Mouse (Mus musculus) liver, postnatal 0 days (tissue): ENCODE data around the gene Efr3b. TPM values are rescaled to one million over a fixed set of nuclear protein-coding genes. Genes with fewer than 3 reads are reported as not detected.
"Not testable (repeated sequence)": the region's sequence is repeated elsewhere in the genome, so short reads cannot be mapped to it uniquely, and the experiment has no call there.

Source experiments
- ATAC-seq: fragments of 200-750 bp; cut with Nextera tagmentation; 2 replicates; pipeline ENCODE4 v1.8.0; 2017; ENCODE audit warnings: mild to moderate bottlenecking, moderate library complexity
- DNase-seq: peaks from one replicate; pipeline ENCODE4 v3.0.0-alpha.2; 2016
- H3K27ac ChIP-seq: fragments of 300-500 bp; sonication (generic); 2 replicates; pipeline ENCODE4 v1.5.1; 2014; ENCODE audit warnings: antibody characterized with exemption, moderate library complexity, mild to moderate bottlenecking, low read depth
- H3K27me3 ChIP-seq: fragments of 300-500 bp; sonication (generic); 2 replicates; pipeline ENCODE4 v1.6.1; 2014; ENCODE audit warnings: low read length, control low read depth, mixed read lengths; ENCODE audit not compliant: insufficient read depth
- H3K36me3 ChIP-seq: fragments of 300-500 bp; sonication (generic); replicated peaks from 2 replicates; pipeline ENCODE4 v1.6.1; 2014; ENCODE audit warnings: mild to moderate bottlenecking, control low read depth, low read length, moderate library complexity, mixed read lengths; ENCODE audit not compliant: insufficient read depth
- H3K4me1 ChIP-seq: fragments of 300-500 bp; sonication (generic); 2 replicates; pipeline ENCODE4 v1.6.1; 2014; ENCODE audit warnings: antibody characterized with exemption, mild to moderate bottlenecking, control low read depth; ENCODE audit not compliant: insufficient read depth
- H3K4me2 ChIP-seq: fragments of 300-500 bp; sonication (generic); 2 replicates; pipeline ENCODE4 v1.6.1; 2014; ENCODE audit warnings: low read depth, mild to moderate bottlenecking, low read length, moderate library complexity, mixed read lengths
- H3K4me3 ChIP-seq: fragments of 300-500 bp; sonication (generic); 2 replicates; pipeline ENCODE4 v1.5.1; 2014; ENCODE audit warnings: low read depth, low read length
- H3K9ac ChIP-seq: fragments of 300-500 bp; sonication (generic); replicated peaks from 2 replicates; pipeline ENCODE4 v1.6.1; 2014; ENCODE audit warnings: mild to moderate bottlenecking, moderate library complexity
- H3K9me3 ChIP-seq: fragments of 300-500 bp; sonication (generic); 2 replicates; pipeline ENCODE4 v1.6.1; 2016; ENCODE audit warnings: mild to moderate bottlenecking, control low read depth, low read length, mixed read lengths
- CTCF ChIP-seq: sonication (generic); IDR thresholded peaks from 2 replicates; pipeline ENCODE4 v1.5.1; 2016; ENCODE audit warnings: antibody characterized with exemption, low read depth
- EP300 ChIP-seq: IDR thresholded peaks from 2 replicates; pipeline ENCODE4 v1.6.1; 2016; ENCODE audit warnings: antibody characterized with exemption, low read depth, mild to moderate bottlenecking
- WGBS: fragments of 180-500 bp; shearing (Covaris S2); extraction: QIAGEN DNeasy Blood & Tissue Kit; methylation state at CpG from one replicate; pipeline ENCODE4 v1.1.7; 2014; ENCODE audit not compliant: insufficient replicate concordance; 5-methylcytosine and 5-hydroxymethylcytosine counted together
- polyA plus RNA-seq: library from polyadenylated mRNA; unstranded; fragments of >200 nt; fragmentation: Nextera tagmentation; extraction: Ambion mirVana; gene quantifications from 2 replicates; pipeline ENCODE4 v1.2.1, GENCODE M21; 2015

Efr3b gene
- polyA plus RNA-seq, 1 experiment from 2014 or later: 0.05 TPM

DNA sequence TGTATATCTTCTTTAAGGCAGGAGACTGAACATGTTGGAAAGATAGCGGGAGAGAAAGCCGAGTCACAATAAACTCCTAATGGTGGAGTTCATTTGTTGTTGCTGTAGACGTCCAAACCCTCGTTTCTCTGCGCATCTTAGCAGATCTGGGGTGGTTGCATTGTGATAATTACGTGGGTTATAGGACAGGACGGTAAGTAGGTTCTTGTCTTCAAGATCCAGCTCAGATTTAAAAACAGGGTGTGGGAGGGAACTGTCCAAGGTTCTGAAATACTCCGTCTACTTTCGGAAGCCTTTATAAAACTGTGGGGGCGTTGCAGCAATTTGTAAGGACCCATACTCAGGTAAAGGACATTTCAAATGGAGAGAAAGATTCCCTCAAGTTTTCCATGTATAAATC lies 83.3 kb downstream of the Efr3b start:
- H3K27ac ChIP-seq: no peak overlapping the region
- no peak for ATAC-seq
- no peak for TF ChIP-seq CTCF
- no peak for TF ChIP-seq EP300
- peaks cover 8% of the 10 kb centered on the region for H3K4me1 ChIP-seq
- H3K4me3 ChIP-seq: no peak overlapping the region
- H3K9ac ChIP-seq: no peak overlapping the region
- H3K27me3 ChIP-seq: peaks cover 8% of the 10 kb centered on the region; the same call in 1 of the 2 replicates
- H3K9me3 ChIP-seq: no peaks in the 10 kb centered on the region
- 28% methylated on average over 10 of the region's 10 CpGs for WGBS
- no peak overlapping the region for H3K4me2 ChIP-seq
- no peaks in the 10 kb centered on the region for H3K36me3 ChIP-seq
- no peak for DNase-seq

DNA sequence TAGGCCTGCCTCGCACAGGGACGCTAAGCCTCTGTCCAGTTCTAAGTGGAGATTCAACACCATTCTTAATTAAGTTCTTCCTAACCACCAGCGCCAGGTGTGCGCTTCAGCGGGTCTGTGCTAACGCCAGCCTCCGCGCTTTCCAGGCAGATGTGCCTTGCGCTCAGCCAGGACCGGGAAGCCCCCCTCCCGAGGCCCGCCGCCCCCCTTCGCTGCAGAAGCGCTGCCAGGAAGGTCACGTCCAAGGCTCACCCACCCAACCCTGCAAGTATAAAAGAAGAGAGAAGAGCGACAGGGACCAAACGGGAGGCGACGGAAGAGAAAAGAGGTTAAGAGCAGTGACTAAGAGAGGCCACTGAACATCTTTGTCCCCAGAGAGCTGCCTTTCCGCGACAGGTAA lies 84.1 kb downstream of the Efr3b start, which contains the start of gene Pomc:
Gene Pomc (plus strand): TSS at position 301 of the 400 bp plus-strand sequence.
- H3K4me2 ChIP-seq: no peak within 1 kb of the TSS
- peaks cover 8% of the 10 kb centered on the region; the same call in 1 of the 2 replicates for H3K27me3 ChIP-seq
- WGBS: 24% methylated on average over 21 of the region's 22 CpGs
- H3K9me3 ChIP-seq: no peaks in the 10 kb centered on the region
- no peaks in the 10 kb centered on the region for H3K36me3 ChIP-seq
- no peak within 1 kb of the TSS for H3K27ac ChIP-seq
- TF ChIP-seq EP300: no peak
- no peak for TF ChIP-seq CTCF
- ATAC-seq (no peak), DNase-seq (no peak)
- H3K4me1 ChIP-seq: peaks cover 1% of the 10 kb centered on the region
- no peak within 1 kb of the TSS for H3K9ac ChIP-seq
- no peak within 1 kb of the TSS for H3K4me3 ChIP-seq

DNA sequence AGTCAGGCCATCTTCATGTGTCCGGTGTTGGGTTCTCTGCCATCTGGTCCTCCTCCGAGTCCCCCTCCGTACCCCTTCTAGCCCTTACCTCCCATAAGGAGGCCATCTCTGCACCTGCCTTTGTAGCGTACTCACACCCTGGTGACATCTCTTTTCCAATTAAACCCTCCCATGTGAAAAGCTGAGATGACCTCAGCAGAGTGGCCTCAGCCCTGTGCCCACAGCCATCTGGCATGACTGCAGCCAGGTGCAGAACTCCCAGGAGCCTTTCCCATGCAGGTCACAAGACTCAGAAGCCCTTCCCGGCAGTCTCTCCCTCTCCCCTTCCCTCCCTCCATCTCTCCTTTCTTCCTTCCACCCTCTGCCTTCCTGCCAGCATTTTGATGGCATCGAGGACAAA lies 91.2 kb downstream of the Efr3b start:
- TF ChIP-seq CTCF: no peak
- no peak for TF ChIP-seq EP300
- H3K27me3 ChIP-seq: no peaks in the 10 kb centered on the region
- no peak overlapping the region for H3K9ac ChIP-seq
- DNase-seq: no peak
- H3K36me3 ChIP-seq: no peaks in the 10 kb centered on the region
- H3K4me2 ChIP-seq: no peak overlapping the region
- 74% methylated on average over 6 of the region's 6 CpGs for WGBS
- H3K4me3 ChIP-seq: no peak overlapping the region
- no peak for ATAC-seq
- no peaks in the 10 kb centered on the region for H3K9me3 ChIP-seq
- H3K27ac ChIP-seq: no peak overlapping the region
- no peaks in the 10 kb centered on the region for H3K4me1 ChIP-seq

DNA sequence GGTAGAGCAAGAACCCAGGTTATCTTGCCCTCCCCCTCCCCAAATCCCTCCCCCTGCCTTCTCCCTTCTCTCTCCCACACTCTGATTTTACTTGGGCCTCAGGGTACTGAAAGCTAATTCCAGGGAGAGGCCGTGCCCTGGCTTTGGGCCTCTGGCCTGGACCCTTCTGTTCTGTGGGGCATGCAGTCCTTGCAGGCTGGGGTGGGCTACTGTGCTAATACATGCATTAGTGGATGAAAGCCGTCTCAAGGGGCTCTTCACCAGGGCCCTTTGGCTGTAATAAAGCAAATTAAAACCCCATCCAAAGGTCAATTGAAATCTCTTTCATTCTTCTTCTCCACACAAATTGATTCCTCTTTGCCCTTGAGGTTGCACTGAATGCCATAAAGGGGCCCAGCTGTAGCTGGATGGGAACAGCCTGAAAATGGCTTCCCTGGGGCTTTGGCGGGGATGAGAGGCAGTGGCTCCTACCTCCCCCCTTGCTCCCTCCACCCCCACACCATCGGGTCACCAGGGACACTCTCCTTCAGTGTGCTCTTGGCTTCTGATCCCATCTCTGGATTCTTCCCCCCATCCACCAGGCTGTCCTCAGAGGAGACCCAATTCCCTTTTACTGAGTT lies 94.2 kb downstream of the Efr3b start:
- no peak overlapping the region for H3K4me2 ChIP-seq
- H3K4me3 ChIP-seq: no peak overlapping the region
- TF ChIP-seq EP300 (no peak), CTCF (no peak)
- H3K27ac ChIP-seq: no peak overlapping the region
- no peaks in the 10 kb centered on the region for H3K27me3 ChIP-seq
- H3K4me1 ChIP-seq: no peaks in the 10 kb centered on the region
- no peak overlapping the region for H3K9ac ChIP-seq
- no peaks in the 10 kb centered on the region for H3K9me3 ChIP-seq
- 57% methylated on average over 4 of the region's 4 CpGs for WGBS
- no peaks in the 10 kb centered on the region for H3K36me3 ChIP-seq
- DNase-seq (no peak), ATAC-seq (no peak)

DNA sequence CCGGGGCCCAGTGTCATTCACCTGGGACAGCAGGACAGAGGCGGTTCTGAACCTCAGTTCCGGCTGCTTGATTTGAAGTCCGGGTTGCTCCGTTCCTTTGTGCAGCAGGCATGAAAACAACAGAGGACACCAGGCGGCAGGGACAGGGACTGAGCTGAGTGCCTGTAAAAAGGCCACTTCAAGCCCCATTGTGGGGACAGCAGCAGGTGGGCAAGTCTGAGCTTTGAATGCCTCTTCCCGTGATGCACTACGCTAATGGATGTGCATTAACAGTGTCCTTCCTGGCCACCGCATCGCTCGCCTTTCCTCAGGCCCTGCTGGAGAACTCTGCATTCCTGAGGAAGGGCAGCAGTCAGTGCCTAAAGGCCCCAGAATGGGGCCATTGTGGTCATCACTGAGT lies 96.7 kb downstream of the Efr3b start:
- ATAC-seq: no peak
- TF ChIP-seq EP300 (no peak), CTCF (no peak)
- Histone ChIP-seq H3K4me2 (no peak overlapping the region), H3K9me3 (no peaks in the 10 kb centered on the region), H3K4me3 (no peak overlapping the region), H3K4me1 (no peaks in the 10 kb centered on the region), H3K36me3 (no peaks in the 10 kb centered on the region), H3K27me3 (no peaks in the 10 kb centered on the region), H3K27ac (no peak overlapping the region), H3K9ac (no peak overlapping the region)
- 56% methylated on average over 11 of the region's 11 CpGs for WGBS
- no peak for DNase-seq

DNA sequence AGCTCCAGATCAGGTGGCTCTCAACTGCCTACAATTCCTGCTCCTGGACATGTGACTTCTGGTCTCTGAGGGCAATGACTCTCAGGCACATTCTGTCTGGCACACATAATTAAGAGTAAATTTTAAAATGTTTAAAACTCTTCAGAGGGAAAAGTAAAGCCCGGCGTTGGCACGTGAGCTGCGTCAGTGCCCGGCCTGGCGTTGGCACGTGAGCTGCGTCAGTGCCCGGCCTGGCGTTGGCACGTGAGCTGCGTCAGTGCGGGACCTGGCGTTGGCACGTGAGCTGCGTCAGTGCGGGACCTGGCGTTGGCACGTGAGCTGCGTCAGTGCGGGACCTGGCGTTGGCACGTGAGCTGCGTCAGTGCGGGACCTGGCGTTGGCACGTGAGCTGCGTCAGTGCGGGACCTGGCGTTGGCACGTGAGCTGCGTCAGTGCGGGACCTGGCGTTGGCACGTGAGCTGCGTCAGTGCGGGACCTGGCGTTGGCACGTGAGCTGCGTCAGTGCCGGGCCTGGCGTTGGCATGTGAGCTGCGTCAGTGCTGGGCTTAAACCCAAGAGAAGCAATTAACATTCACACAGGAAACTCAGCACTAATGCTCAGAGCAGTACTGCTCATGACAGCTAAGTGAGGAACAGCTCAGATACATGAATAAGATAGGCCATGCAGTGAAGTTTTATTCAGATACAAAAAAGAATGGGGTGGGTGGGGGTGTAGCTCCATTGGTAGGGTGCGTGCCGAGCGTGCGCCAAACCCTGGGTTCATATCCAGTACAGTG lies 108.4 kb downstream of the Efr3b start:
- H3K9me3 ChIP-seq: not testable (repeated sequence)
- WGBS: 90% methylated on average over 28 of the region's 47 CpGs

More for the DNA sequence above, 108.4 kb downstream of the Efr3b start:
- not testable (repeated sequence) for H3K9ac ChIP-seq, ATAC-seq, DNase-seq, H3K27ac ChIP-seq, H3K27me3 ChIP-seq, H3K4me1 ChIP-seq, H3K36me3 ChIP-seq, H3K4me2 ChIP-seq, H3K4me3 ChIP-seq
